Mouse (Mus musculus): Measurements from ENCODE around the gene Rbfox3. TPM values are rescaled to one million over a fixed set of nuclear protein-coding genes. Genes with fewer than 3 reads are reported as not detected.

Gene Rbfox3
- total RNA-seq, 2 experiments from 2014 or later, result 0.13 to 0.20 TPM

GRCm38 (mm10) chr11:118473842-118474500, 437.4 kb downstream of the Rbfox3 start:
- TF ChIP-seq CTCF (IDR thresholded peaks at IDR 0.05), result no peak
- no peak for DNase-seq
- H3K4me3 ChIP-seq, result no peak overlapping the region
- no peak overlapping the region for H3K27ac ChIP-seq
- intact Hi-C loops (cut with DNase I), result no loop called here

DNA sequence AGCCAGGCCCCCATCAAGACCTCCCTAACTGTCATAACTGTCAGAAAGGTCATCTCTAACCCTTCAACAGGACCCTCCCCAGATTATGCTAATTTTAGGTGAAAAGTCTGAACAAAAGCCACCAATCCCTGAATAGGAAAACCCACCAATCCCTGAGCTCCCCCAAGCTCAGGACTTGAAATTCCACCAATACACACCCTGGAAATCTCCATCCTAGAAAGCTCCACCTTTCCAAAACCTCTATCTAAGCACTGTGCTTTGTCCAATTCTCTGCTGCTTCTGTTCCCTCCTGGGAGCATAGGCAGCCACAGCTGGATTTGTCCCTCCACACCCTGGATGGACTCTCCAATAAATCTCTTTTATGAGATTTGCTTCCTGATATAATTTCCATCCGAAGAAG, 438.2 kb downstream of the Rbfox3 start:
- H3K27ac ChIP-seq, result peak overlapping the region; percentile 6; the same call in 1 of the 2 replicates
- no peak overlapping the region for H3K4me3 ChIP-seq
- DNase-seq, result no peak
- intact Hi-C loops (cut with DNase I), result no loop called here
- TF ChIP-seq CTCF (IDR thresholded peaks at IDR 0.05), result no peak

DNA sequence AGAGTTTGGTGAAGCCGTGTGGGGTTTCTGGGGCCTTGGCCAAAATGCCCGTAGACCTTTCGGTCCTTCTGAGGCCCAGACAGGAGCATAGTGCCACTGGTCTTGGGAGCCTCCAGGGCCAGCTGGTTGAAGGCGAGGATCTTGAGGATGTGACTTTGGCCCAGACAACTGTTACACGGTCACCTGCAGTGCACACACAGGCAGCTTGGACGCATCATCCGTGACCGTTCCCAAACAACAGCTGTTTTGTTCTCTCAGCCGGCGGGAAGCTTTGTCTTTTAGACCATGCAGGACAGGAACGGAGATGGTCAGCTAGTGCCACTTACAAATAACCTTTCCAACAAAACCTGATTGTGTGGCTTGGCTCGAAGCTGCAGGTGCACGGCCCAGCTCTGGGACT, 439.7 kb downstream of the Rbfox3 start:
- TF ChIP-seq CTCF (IDR thresholded peaks at IDR 0.05), result no peak
- DNase-seq, result no peak
- intact Hi-C loops (cut with DNase I), result no loop called here
- Histone ChIP-seq H3K27ac (no peak overlapping the region), H3K4me3 (no peak overlapping the region)

DNA sequence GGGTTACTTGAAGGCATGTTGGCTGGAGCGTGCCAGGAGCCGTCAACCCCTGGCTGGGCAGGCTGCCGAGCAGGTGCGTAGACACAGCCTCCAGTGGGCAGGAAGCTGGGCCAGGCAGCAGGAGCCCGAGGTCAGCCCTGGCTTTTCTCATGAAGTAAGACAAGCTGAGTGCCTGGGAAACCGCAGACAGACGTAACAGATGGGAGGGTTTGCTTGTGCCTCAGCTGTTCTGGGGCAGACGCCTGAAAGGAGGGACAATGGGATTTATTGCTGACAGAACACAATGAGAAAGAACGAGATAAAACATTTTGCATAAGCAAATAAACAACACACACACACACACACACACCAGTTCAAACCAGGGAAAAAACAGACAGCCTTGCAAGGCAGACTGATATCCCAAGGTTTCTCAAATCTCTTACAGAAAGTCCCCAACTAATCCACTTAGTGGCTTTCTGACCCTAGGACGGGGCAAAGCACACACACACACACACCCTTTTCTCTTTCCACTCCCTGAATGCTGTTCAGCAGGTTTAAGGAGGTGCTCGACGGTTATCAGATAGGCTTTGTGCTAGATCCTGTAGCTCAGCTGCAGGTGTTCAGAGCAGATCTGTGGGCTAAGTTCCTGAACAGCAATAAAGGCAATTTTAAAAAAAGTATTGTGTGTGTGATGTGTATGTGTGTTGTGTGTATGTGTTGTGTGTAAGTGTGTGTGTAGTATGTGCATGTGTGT, 441.0 kb downstream of the Rbfox3 start:
- Histone ChIP-seq H3K4me3 (no peak overlapping the region), H3K27ac (no peak overlapping the region)
- intact Hi-C loops (cut with DNase I), result no loop called here
- no peak for TF ChIP-seq CTCF (IDR thresholded peaks at IDR 0.05)
- no peak for DNase-seq

DNA sequence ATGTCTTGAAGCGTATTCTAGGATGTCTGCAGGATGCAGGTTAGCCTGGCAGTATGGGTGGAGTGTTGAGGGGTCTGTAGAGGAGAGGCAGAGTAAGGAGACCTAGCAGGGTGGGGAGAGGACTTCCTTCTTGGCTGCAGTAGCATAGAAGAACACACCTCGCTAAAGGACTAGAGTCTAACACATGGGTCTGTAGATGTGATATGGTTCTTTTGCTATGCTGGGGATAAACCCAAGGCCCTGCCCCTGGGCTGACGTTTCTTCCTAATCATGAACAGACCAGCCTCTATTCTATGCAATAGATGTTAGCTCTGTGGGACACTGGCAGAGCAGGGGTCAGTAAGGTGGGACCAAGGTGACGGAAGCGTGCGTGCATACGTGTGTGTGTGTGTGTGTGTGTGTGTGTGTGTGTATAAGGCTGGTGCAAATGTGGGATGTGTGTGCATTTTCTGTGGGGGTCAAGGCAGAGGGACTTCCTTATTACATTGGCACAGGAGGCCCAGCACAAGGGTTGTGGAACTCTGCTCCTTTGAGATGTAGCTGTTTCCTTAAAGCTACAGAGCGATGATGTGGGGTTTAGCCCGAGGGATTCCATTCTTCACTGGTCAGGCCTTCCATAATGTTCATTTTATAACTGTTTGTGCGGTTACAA, 441.8 kb downstream of the Rbfox3 start:
- no peak for DNase-seq
- Histone ChIP-seq H3K27ac (no peak overlapping the region), H3K4me3 (no peak overlapping the region)
- TF ChIP-seq CTCF (IDR thresholded peaks at IDR 0.05), result no peak
- intact Hi-C loops (cut with DNase I), result no loop called here

- intact Hi-C loops (cut with DNase I), result no loop called here
- no peak overlapping the region for H3K4me3 ChIP-seq
- no peak overlapping the region for H3K27ac ChIP-seq
- no peak for DNase-seq
- no peak for TF ChIP-seq CTCF (IDR thresholded peaks at IDR 0.05)
Measured at GRCm38 (mm10) chr11:118467441-118468035, 443.9 kb downstream of the Rbfox3 start.

GRCm38 (mm10) chr11:118460280-118460679, 451.1 kb downstream of the Rbfox3 start:
- no peak overlapping the region for H3K4me3 ChIP-seq
- no peak for DNase-seq
- intact Hi-C loops (cut with DNase I), result no loop called here
- TF ChIP-seq CTCF (IDR thresholded peaks at IDR 0.05), result peak; percentile 77
- H3K27ac ChIP-seq, result no peak overlapping the region

DNA sequence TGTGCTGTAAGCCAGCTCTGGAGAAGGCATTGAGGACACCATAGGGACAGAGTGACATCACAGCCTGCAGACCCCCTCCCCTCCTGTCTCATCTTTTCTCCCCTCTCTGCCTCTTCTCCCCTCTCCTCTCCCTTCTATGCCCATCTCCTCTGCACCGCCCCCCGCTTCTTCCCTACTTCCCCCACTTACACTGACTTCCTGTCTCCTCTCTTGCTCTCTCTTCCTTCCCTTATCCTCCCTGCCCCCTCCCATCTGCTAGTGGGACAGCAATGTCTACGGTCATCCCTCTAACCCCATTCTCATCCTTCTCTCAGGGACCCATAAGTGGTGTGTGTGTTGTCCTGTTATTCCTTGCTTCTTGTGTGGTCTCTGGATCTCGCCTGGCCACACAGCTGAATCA, 451.9 kb downstream of the Rbfox3 start:
- Histone ChIP-seq H3K27ac (peak overlapping the region; percentile 74), H3K4me3 (no peak overlapping the region)
- DNase-seq, result no peak
- intact Hi-C loops (cut with DNase I), result no loop called here
- no peak for TF ChIP-seq CTCF (IDR thresholded peaks at IDR 0.05)

GRCm38 (mm10) chr11:118459051-118459450, 452.3 kb downstream of the Rbfox3 start:
- peak; percentile 64 for DNase-seq
- peak overlapping the region; percentile 28 for H3K4me3 ChIP-seq
- peak overlapping the region; percentile 74 for H3K27ac ChIP-seq
- TF ChIP-seq CTCF (IDR thresholded peaks at IDR 0.05), result no peak
- intact Hi-C loops (cut with DNase I), result no loop called here

- intact Hi-C loops (cut with DNase I), result no loop called here
- no peak for TF ChIP-seq CTCF (IDR thresholded peaks at IDR 0.05)
- peak overlapping the region; percentile 35; the same call in 1 of the 2 replicates for H3K27ac ChIP-seq
- no peak overlapping the region for H3K4me3 ChIP-seq
- peak; percentile 59 for DNase-seq
Measured at GRCm38 (mm10) chr11:118456937-118457336, 454.5 kb downstream of the Rbfox3 start.

DNA sequence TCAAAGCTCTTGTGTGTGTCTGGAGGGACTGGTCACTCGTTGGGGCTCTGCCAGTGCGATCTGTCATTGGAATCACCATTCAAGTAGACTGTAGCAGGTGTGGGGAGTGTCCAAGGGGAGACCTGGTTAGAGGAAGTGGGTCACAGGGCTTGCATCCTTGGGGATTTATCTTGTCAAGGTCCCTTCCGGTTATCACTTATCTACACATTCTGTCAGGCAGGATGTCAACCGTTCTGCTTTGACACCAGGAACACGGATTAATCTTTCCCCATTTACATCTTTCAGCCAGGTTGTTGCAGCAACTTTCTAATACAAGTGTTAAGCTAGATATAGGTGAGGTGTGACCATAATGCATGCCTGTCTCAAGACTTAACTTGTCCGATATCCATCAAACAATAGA, 455.6 kb downstream of the Rbfox3 start:
- no peak for TF ChIP-seq CTCF (IDR thresholded peaks at IDR 0.05)
- Histone ChIP-seq H3K4me3 (no peak overlapping the region), H3K27ac (peak overlapping the region; percentile 67)
- DNase-seq, result no peak
- intact Hi-C loops (cut with DNase I), result no loop called here

DNA sequence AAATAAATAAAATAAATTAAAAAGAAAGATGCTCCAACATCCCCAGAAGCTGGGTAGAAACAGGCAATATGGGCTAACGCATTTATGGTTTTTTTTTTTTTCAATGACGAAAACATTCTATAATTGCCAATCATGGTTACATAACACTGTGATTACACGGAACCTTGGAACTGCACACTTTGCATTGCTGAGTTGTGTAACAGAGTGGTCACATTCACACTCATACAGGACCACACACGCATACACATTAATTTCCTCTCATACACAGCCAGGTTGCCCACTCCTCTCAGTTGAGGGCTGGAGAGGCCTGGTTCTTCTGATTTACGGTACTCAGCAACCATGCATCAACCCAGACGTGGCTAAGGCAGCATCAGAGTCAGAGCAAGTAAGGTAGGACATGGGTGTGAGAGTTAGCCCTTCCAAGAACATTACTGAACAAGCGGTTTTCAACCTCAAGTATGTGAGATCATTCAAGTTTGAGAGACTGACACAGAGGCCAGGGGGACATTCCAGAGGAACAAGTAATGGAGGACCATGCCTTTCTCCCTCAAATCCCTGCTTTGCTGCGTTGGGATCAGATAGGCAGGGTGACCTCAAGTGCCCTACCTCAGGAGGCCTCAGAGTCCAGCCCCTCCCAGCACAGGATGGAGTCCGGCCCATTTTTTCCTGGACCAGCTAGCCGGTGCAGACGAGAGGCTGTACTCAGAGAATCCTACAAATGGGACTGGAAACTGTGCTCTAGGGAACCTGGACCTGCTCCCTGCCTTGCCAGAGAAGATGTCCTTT, 457.3 kb downstream of the Rbfox3 start:
- TF ChIP-seq CTCF (IDR thresholded peaks at IDR 0.05), result no peak
- DNase-seq, result peak; percentile 83
- intact Hi-C loops (cut with DNase I), result no loop called here
- Histone ChIP-seq H3K4me3 (no peak overlapping the region), H3K27ac (peak overlapping the region; percentile 67)
